Mouse (Mus musculus) hindbrain, embryonic 14.5 days (tissue): ENCODE measurements around the gene Wbp1. TPM values are rescaled to one million over a fixed set of nuclear protein-coding genes. Genes with fewer than 3 reads are reported as not detected.
A peak's percentile ranks its signal among the peaks of the same experiment; 100 is the strongest.

Source experiments
- ATAC-seq: fragments of 200-750 bp; cut with Nextera tagmentation; 2 replicates; pipeline ENCODE4 v1.8.0; 2017; ENCODE audit warnings: moderate number of reproducible peaks, mild to moderate bottlenecking, moderate TSS enrichment, moderate library complexity; ENCODE audit not compliant: low FRiP score
- DNase-seq: peaks from one replicate; pipeline ENCODE4 v3.0.0-alpha.2; 2015; ENCODE audit warnings: low spot score
- H3K27ac ChIP-seq: fragments of 300-500 bp; sonication (generic); 2 replicates; pipeline ENCODE4 v1.5.1; 2014; ENCODE audit warnings: mild to moderate bottlenecking, moderate library complexity
- H3K27me3 ChIP-seq: fragments of 300-500 bp; sonication (generic); 2 replicates; pipeline ENCODE4 v1.6.1; 2014; ENCODE audit warnings: mild to moderate bottlenecking, low read length, mixed read lengths; ENCODE audit not compliant: control insufficient read depth, insufficient read depth
- H3K36me3 ChIP-seq: fragments of 300-500 bp; sonication (generic); replicated peaks from 2 replicates; pipeline ENCODE4 v1.6.1; 2014; ENCODE audit not compliant: control insufficient read depth, insufficient read depth
- H3K4me1 ChIP-seq: fragments of 300-500 bp; sonication (generic); replicated peaks from 2 replicates; pipeline ENCODE4 v1.6.1; 2014; ENCODE audit warnings: antibody characterized with exemption, low read length, mixed read lengths; ENCODE audit not compliant: control insufficient read depth, insufficient read depth
- H3K4me2 ChIP-seq: fragments of 300-500 bp; sonication (generic); replicated peaks from 2 replicates; pipeline ENCODE4 v1.6.1; 2014; ENCODE audit warnings: mild to moderate bottlenecking, moderate library complexity
- H3K4me3 ChIP-seq: fragments of 300-500 bp; sonication (generic); replicated peaks from 2 replicates; pipeline ENCODE4 v1.5.1; 2014; ENCODE audit warnings: mild to moderate bottlenecking, low read length
- H3K9ac ChIP-seq: fragments of 300-500 bp; sonication (generic); 2 replicates; pipeline ENCODE4 v1.6.1; 2014
- H3K9me3 ChIP-seq: fragments of 300-500 bp; sonication (generic); 2 replicates; pipeline ENCODE4 v1.6.1; 2016; ENCODE audit warnings: low read length; ENCODE audit not compliant: control insufficient read depth
- WGBS: fragments of 180-500 bp; shearing (Covaris S2); extraction: QIAGEN DNeasy Blood & Tissue Kit; methylation state at CpG from one replicate; pipeline ENCODE4 v1.1.7; 2014; 5-methylcytosine and 5-hydroxymethylcytosine counted together
- polyA plus RNA-seq: library from polyadenylated mRNA; unstranded; fragments of >200 nt; fragmentation: Nextera tagmentation; extraction: Ambion mirVana; gene quantifications from 2 replicates; pipeline ENCODE4 v1.2.1, GENCODE M21; 2014

The Wbp1 gene
- polyA plus RNA-seq, 1 experiment from 2014 or later = 134 TPM

- Histone ChIP-seq H3K27ac (no peak overlapping the region), H3K9ac (peak overlapping the region; percentile 45), H3K4me3 (peak overlapping the region; percentile 13), H3K4me1 (peaks cover 18% of the 10 kb centered on the region), H3K4me2 (peak overlapping the region; percentile 59), H3K27me3 (peaks cover 6% of the 10 kb centered on the region; the same call in 1 of the 2 replicates), H3K9me3 (no peaks in the 10 kb centered on the region), H3K36me3 (no peaks in the 10 kb centered on the region)
- DNase-seq (no peak), ATAC-seq (no peak)
- 4% methylated on average over 37 of the region's 37 CpGs for WGBS
Measured at GRCm38 (mm10) chr6:83135571-83136161, 14.3 kb upstream of the Wbp1 start.

- peak within 1 kb of the TSS; percentile 13 for H3K4me3 ChIP-seq
- H3K36me3 ChIP-seq = no peaks in the 10 kb centered on the region
- peak within 1 kb of the TSS; percentile 59 for H3K4me2 ChIP-seq
- H3K27ac ChIP-seq = peak within 1 kb of the TSS; percentile 89; the same call in 1 of the 2 replicates
- ATAC-seq (no peak), DNase-seq (no peak)
- H3K27me3 ChIP-seq = peaks cover 6% of the 10 kb centered on the region; the same call in 1 of the 2 replicates
- peaks cover 18% of the 10 kb centered on the region for H3K4me1 ChIP-seq
- WGBS = 68% methylated on average over 7 of the region's 7 CpGs
- H3K9ac ChIP-seq = peak within 1 kb of the TSS; percentile 45
- no peaks in the 10 kb centered on the region for H3K9me3 ChIP-seq
Measured at GRCm38 (mm10) chr6:83134951-83135513, 13.7 kb upstream of the Wbp1 start, which contains the start of gene Rtkn. Rtkn (plus strand) TSS chr6:83135463.

- Histone ChIP-seq H3K4me3 (no peak overlapping the region), H3K27ac (no peak overlapping the region), H3K9ac (no peak overlapping the region), H3K27me3 (peaks cover 6% of the 10 kb centered on the region; the same call in 1 of the 2 replicates), H3K4me2 (no peak overlapping the region), H3K4me1 (peaks cover 18% of the 10 kb centered on the region), H3K36me3 (no peaks in the 10 kb centered on the region), H3K9me3 (no peaks in the 10 kb centered on the region)
- DNase-seq (no peak), ATAC-seq (no peak)
- 70% methylated on average over 3 of the region's 3 CpGs for WGBS
Measured at GRCm38 (mm10) chr6:83134226-83134625, 12.9 kb upstream of the Wbp1 start.

- DNase-seq (no peak), ATAC-seq (no peak)
- peaks cover 5% of the 10 kb centered on the region; the same call in 1 of the 2 replicates for H3K4me1 ChIP-seq
- no peaks in the 10 kb centered on the region for H3K9me3 ChIP-seq
- no peak overlapping the region for H3K4me3 ChIP-seq
- no peak overlapping the region for H3K4me2 ChIP-seq
- H3K27me3 ChIP-seq = peaks cover 6% of the 10 kb centered on the region; the same call in 1 of the 2 replicates
- no peaks in the 10 kb centered on the region for H3K36me3 ChIP-seq
- H3K27ac ChIP-seq = no peak overlapping the region
- no peak overlapping the region for H3K9ac ChIP-seq
- 90% methylated on average over 9 of the region's 9 CpGs for WGBS
Measured at GRCm38 (mm10) chr6:83132176-83132919, 11.0 kb upstream of the Wbp1 start.

GRCm38 (mm10) chr6:83131469-83132034 lies 10.2 kb upstream of the Wbp1 start:
- Histone ChIP-seq H3K9ac (no peak overlapping the region), H3K4me1 (no peaks in the 10 kb centered on the region), H3K4me3 (no peak overlapping the region), H3K36me3 (no peaks in the 10 kb centered on the region), H3K9me3 (no peaks in the 10 kb centered on the region), H3K4me2 (no peak overlapping the region), H3K27ac (no peak overlapping the region), H3K27me3 (peaks cover 6% of the 10 kb centered on the region; the same call in 1 of the 2 replicates)
- 81% methylated on average over 6 of the region's 6 CpGs for WGBS
- no peak for ATAC-seq
- no peak for DNase-seq

GRCm38 (mm10) chr6:83127419-83127818 lies 6.1 kb upstream of the Wbp1 start:
- Histone ChIP-seq H3K4me1 (peaks cover 21% of the 10 kb centered on the region), H3K4me2 (no peak overlapping the region), H3K9ac (no peak overlapping the region), H3K27ac (no peak overlapping the region), H3K9me3 (no peaks in the 10 kb centered on the region), H3K27me3 (no peaks in the 10 kb centered on the region), H3K36me3 (no peaks in the 10 kb centered on the region), H3K4me3 (no peak overlapping the region)
- ATAC-seq = no peak
- DNase-seq = no peak
- WGBS = 98% methylated on average over 5 of the region's 5 CpGs

GRCm38 (mm10) chr6:83125331-83125730 lies 4.0 kb upstream of the Wbp1 start, which contains the start of gene Ino80b:
Ino80b (minus strand) TSS chr6:83125431.
- Histone ChIP-seq H3K4me3 (peak within 1 kb of the TSS; percentile 53), H3K27ac (0 out of 2 replicates have a peak within 1 kb of the TSS, but pooled peaks have one; percentile 38), H3K4me2 (peak within 1 kb of the TSS; percentile 88), H3K9me3 (no peaks in the 10 kb centered on the region), H3K36me3 (no peaks in the 10 kb centered on the region), H3K27me3 (no peaks in the 10 kb centered on the region), H3K4me1 (peaks cover 28% of the 10 kb centered on the region), H3K9ac (peak within 1 kb of the TSS; percentile 55)
- no peak for ATAC-seq
- no peak for DNase-seq
- 28% methylated on average over 5 of the region's 5 CpGs for WGBS

- peak; percentile 97 for DNase-seq
- Histone ChIP-seq H3K4me2 (peak overlapping the region; percentile 88), H3K27ac (0 out of 2 replicates have a peak overlapping the region, but pooled peaks have one; percentile 38), H3K9me3 (no peaks in the 10 kb centered on the region), H3K4me3 (peak overlapping the region; percentile 53), H3K4me1 (peaks cover 32% of the 10 kb centered on the region), H3K27me3 (no peaks in the 10 kb centered on the region), H3K9ac (peak overlapping the region; percentile 55), H3K36me3 (peaks cover under 1% of the 10 kb centered on the region; the same call in 1 of the 2 replicates)
- peak; percentile 15; the same call in 1 of the 2 replicates for ATAC-seq
- under 1% methylated on average over 30 of the region's 30 CpGs for WGBS
Measured at GRCm38 (mm10) chr6:83124851-83125312, 3.5 kb upstream of the Wbp1 start.
